Mouse (Mus musculus): ENCODE measurements at regions not wholly inside any gene's neighbourhood (a gene's known extent, or its start where the extent isn't known, plus 50 kb on each side); places are given as distances from the start of the nearest gene placed in this dataset.

DNA sequence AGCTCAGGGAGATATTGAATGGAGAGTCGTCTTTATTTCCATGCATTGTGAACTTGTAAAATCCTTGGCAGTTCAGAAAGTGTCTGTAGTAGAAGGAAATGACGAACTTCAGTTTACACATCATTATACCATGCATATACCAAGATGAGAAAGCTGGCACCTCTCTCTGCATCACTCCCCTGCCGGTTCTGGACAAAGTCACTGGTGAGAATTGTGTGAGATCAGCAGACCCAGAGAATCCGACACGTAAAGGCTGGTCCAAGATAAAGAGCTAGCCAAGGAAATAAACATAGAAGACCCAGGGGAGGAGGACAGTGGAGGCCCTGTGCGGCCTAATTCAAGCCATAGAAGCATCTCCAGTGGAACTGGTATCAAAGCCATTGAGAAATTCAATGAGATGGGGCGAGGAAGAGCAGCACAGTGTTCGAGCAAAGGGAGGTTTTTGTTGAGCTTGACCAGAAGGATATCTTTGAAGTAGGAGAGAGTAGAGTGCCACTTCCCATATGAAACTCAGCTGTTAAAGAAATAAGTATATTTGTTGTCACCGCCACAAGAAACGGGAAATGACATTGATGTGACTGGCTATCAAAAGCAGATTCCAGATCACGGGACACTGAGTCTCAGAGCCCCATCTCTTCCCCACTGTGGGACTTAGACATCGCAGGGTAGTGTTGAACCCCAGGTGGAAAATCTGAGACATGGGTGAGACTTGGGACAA is 82.3 kb downstream of the Gm5447 start:
- no peak for TF ChIP-seq CTCF (IDR thresholded peaks at IDR 0.05; ENCODE audit: low read depth, low read length)
- no peak for TF ChIP-seq POLR2A (IDR thresholded peaks at IDR 0.05; ENCODE audit: borderline replicate concordance, low read depth, low read length)

All from bone marrow macrophage, adult 2 months (primary cell).